Mouse (Mus musculus): ENCODE results near the gene Prune2. TPM values are rescaled to one million over a fixed set of nuclear protein-coding genes. Genes with fewer than 3 reads are reported as not detected.

Prune2 gene
- polyA plus RNA-seq, 1 experiment from 2014 or later, result 7.2 TPM

DNA sequence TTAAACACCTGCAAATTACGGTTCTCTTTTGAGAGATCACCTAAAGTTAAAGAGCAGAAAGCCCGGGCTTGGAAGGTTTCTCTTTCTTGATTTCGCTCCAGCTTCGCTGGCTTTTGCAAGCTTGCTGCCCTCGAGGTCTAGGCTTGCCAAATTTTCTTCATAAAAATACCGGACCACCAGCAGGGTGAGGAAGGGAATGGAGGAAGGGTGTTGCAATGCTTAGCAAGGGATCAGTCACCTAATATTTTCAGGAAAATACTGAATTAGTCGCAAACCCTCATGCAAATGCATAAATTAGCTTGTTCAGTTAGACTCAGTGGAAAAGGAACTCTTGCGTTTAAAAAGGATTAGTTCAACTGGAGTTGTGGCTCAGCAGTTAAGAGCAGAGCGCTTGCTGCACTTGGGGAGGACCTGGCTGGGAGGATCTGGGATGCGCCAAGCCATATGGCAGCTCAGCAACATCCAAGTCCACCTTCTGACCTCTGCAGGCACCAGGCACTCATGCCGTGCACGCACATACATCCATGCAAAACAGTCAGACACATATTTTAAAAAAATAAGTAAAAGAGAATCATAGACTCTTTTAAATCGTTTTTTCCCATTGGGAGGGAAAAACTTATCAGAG is 259.1 kb downstream of the Prune2 start:
- Histone ChIP-seq H3K9me3 (no peaks in the 10 kb centered on the region), H3K36me3 (no peaks in the 10 kb centered on the region), H3K27ac (replicated peaks) (no peak overlapping the region), H3K4me1 (no peaks in the 10 kb centered on the region), H3K9ac (no peak overlapping the region), H3K4me3 (no peak overlapping the region), H3K27me3 (replicated peaks) (no peaks in the 10 kb centered on the region), H3K4me2 (no peak overlapping the region)
- no peak for ATAC-seq (ENCODE audit: extremely low read depth, insufficient number of reproducible peaks, low FRiP score, low TSS enrichment)
- WGBS, result 78% methylated on average over 13 of the region's 13 CpGs

DNA sequence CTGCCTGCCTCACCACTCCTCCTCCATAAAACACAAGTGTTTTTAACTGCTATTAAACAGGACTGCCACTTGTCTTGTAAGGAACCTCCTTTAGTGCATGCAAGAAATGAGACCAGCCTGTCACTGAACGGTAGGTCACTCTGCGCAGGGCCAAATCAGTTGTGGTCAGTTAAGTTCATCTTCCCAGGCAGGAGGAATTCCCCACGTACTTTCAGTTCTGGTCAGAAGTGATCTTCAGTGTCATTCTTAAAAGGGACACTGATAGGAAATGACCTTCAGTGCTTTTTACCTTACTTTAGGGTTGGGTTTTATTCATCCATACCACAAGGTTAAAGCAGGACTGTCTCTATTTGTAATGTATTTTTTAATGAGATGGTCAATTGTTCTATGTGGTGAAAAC is 262.3 kb downstream of the Prune2 start:
- 68% methylated on average over 3 of the region's 3 CpGs for WGBS
- Histone ChIP-seq H3K4me2 (no peak overlapping the region), H3K27ac (replicated peaks) (no peak overlapping the region), H3K27me3 (replicated peaks) (no peaks in the 10 kb centered on the region), H3K9me3 (no peaks in the 10 kb centered on the region), H3K36me3 (no peaks in the 10 kb centered on the region), H3K4me3 (no peak overlapping the region), H3K9ac (no peak overlapping the region), H3K4me1 (0 out of 2 replicates have a peak, but pooled peaks cover 1% of the 10 kb centered on the region)
- no peak for ATAC-seq (ENCODE audit: extremely low read depth, insufficient number of reproducible peaks, low FRiP score, low TSS enrichment)

DNA sequence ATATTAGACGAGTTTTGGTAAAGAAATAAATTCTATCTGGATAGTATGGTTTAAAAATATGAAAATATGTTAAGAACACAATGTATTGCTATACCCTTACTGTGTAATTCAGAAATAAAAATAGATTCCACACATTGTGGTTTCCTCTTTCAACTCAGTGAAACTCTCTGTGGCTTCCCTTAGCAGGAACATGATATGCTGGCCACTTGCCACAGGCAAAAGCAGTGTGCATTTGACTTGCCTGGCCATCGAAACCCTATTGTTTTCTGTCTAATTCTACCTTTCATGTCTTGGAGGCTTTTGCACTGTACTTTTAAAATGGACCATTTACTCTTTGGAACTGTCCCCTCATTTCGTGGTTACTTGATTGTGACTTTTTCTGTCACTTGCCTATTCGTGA is 267.9 kb downstream of the Prune2 start:
- no peaks in the 10 kb centered on the region for H3K9me3 ChIP-seq
- no peak overlapping the region for H3K4me3 ChIP-seq
- no peak overlapping the region for H3K9ac ChIP-seq
- 71% methylated on average over 4 of the region's 4 CpGs for WGBS
- no peak overlapping the region for H3K27ac ChIP-seq (replicated peaks)
- no peak overlapping the region for H3K4me2 ChIP-seq
- H3K36me3 ChIP-seq, result no peaks in the 10 kb centered on the region
- H3K4me1 ChIP-seq, result 0 out of 2 replicates have a peak, but pooled peaks cover 5% of the 10 kb centered on the region
- no peaks in the 10 kb centered on the region for H3K27me3 ChIP-seq (replicated peaks)
- no peak for ATAC-seq (ENCODE audit: extremely low read depth, insufficient number of reproducible peaks, low FRiP score, low TSS enrichment)

DNA sequence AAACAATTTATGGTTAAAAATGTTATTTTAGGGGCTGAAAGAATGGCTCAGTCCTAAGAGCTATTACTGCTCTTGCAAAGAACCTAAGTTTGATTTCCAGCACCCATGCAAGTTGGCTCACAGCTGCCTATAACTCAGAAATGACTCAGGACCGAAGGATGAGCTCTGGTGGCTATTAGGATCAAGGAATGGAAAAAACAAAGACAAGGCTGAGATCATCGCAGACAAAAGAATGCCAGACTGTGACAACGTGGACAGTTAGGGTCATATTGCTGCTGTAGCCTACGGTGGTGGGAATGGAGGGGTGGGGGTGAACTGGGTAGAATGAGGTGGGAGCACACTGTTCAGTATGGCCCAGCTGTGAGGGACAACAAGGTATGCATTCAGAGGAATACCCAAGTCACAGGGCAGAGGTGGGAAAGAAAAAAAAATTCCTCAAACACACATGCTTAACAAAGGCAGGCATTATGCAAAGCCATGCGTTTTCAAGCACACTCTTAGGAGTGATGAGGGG is 269.7 kb downstream of the Prune2 start:
- H3K4me1 ChIP-seq, result peaks cover 10% of the 10 kb centered on the region
- no peaks in the 10 kb centered on the region for H3K9me3 ChIP-seq
- no peaks in the 10 kb centered on the region for H3K36me3 ChIP-seq
- H3K27ac ChIP-seq (replicated peaks), result no peak overlapping the region
- no peaks in the 10 kb centered on the region for H3K27me3 ChIP-seq (replicated peaks)
- H3K4me2 ChIP-seq, result no peak overlapping the region
- no peak overlapping the region for H3K9ac ChIP-seq
- ATAC-seq (ENCODE audit: extremely low read depth, insufficient number of reproducible peaks, low FRiP score, low TSS enrichment), result no peak
- no peak overlapping the region for H3K4me3 ChIP-seq
- 62% methylated on average over 5 of the region's 5 CpGs for WGBS

DNA sequence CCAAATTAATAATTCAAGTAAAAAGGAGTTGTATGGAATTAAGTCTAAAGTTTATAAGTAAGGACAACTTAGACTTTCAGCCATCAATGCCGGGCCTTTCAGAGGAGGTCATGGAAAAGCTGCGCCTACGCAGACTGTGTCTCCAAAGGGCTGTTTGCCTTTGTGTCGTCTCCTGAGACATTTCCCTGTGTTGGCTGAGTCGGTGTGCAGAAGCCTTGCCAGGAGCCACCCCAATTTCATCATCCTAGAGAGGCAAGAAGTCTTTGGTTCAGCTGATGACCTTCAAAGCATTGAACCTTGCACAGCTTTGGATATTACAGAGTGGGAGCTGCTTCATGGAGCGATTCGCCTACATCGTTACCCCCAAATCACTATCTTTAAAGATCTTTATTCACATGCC is 270.2 kb downstream of the Prune2 start:
- Histone ChIP-seq H3K36me3 (no peaks in the 10 kb centered on the region), H3K27me3 (replicated peaks) (no peaks in the 10 kb centered on the region), H3K4me3 (no peak overlapping the region), H3K4me1 (peaks cover 10% of the 10 kb centered on the region), H3K27ac (replicated peaks) (no peak overlapping the region), H3K9ac (no peak overlapping the region), H3K4me2 (no peak overlapping the region), H3K9me3 (no peaks in the 10 kb centered on the region)
- ATAC-seq (ENCODE audit: extremely low read depth, insufficient number of reproducible peaks, low FRiP score, low TSS enrichment), result no peak
- 73% methylated on average over 8 of the region's 8 CpGs for WGBS

DNA sequence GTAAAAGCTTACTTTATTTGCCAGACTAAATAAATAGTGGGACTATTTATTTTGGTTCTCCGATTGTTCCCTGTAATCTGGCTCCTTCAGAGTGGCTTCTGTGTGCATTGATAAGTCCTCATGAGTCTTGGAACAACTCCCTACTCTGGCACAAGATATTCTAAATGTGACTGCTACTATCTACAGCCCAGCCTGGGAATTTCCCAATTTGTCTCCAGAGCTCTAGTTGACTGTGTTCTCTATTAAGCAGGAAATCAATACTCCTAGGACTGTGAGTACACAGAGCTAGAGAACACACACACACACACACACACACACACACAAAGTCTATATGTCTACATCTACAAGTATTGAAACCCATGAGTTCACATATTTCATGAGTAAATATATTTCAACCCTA is 274.1 kb downstream of the Prune2 start:
- H3K4me2 ChIP-seq, result no peak overlapping the region
- H3K4me3 ChIP-seq, result no peak overlapping the region
- no peaks in the 10 kb centered on the region for H3K36me3 ChIP-seq
- no peaks in the 10 kb centered on the region for H3K27me3 ChIP-seq (replicated peaks)
- ATAC-seq (ENCODE audit: extremely low read depth, insufficient number of reproducible peaks, low FRiP score, low TSS enrichment), result no peak
- no peak overlapping the region for H3K27ac ChIP-seq (replicated peaks)
- peaks cover 5% of the 10 kb centered on the region for H3K4me1 ChIP-seq
- no peak overlapping the region for H3K9ac ChIP-seq
- no peaks in the 10 kb centered on the region for H3K9me3 ChIP-seq
- 38% methylated on average over 1 of the region's 1 CpGs for WGBS

DNA sequence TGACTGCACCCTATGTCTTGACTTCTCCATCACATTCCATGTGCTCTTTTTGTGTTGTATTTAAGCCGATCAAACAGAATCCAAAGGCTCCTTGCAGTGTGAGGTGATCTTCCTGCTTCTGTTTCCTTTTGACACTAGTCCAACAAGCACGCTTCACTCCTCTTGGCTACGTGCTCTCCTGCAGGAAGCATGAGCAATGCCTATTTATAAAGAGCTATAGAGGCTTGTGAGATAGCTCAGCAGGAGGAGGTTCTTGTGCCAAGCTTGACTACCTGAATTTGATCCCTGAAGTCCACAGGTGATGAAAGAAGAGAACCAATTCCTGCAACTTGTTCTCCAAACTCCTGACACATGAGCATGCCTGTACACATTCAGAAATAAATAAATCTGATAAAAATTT is 282.6 kb downstream of the Prune2 start:
- WGBS, result 38% methylated on average over 3 of the region's 3 CpGs
- Histone ChIP-seq H3K9ac (no peak overlapping the region), H3K36me3 (no peaks in the 10 kb centered on the region), H3K4me3 (no peak overlapping the region), H3K27me3 (replicated peaks) (no peaks in the 10 kb centered on the region), H3K27ac (replicated peaks) (no peak overlapping the region), H3K9me3 (no peaks in the 10 kb centered on the region), H3K4me1 (0 out of 2 replicates have a peak, but pooled peaks cover 4% of the 10 kb centered on the region), H3K4me2 (no peak overlapping the region)
- no peak for ATAC-seq (ENCODE audit: extremely low read depth, insufficient number of reproducible peaks, low FRiP score, low TSS enrichment)

DNA sequence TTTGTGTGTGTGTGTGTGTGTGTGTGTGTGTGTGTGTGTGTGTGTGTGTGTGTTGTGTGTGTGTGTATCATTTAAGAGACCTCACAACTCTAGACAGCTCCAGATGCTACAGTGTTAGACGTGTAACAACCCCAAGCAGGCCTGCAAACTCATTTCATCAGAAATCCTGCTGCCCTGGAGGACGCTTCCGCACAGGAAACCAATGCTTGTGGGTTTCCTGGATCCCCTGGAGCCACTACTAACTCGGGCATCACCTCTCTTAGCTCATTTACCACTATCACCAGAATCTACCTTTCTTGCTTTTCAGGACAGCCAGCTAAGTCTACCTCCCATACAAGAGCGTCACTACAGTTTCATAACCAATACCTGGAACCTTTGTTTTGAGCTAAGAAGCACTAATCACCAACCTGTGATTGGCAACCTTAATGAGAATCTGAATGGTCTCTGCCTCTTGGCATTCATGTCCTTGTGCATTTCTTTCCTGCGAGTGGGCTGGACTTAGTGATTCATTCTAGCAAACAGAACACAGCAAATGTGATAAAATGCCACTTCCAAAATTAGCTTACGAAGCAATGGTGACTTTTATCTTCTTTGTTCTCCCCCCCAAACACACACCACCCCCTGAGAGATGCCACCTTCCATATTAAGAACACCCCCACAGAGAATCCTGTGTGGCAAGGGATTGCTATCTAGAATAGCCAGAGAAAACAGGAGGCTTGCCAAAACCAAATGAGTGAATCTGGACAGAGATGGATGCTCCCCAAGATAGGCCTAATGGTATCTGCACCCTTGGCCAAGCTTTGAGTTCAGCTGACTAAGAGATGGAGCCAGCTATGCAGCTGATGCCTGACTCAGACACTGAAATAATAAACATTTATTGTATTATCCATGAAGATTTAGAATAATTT is 284.5 kb downstream of the Prune2 start:
- Histone ChIP-seq H3K27ac (replicated peaks) (no peak overlapping the region), H3K4me3 (no peak overlapping the region), H3K9me3 (no peaks in the 10 kb centered on the region), H3K36me3 (no peaks in the 10 kb centered on the region), H3K4me1 (0 out of 2 replicates have a peak, but pooled peaks cover 10% of the 10 kb centered on the region), H3K4me2 (no peak overlapping the region), H3K9ac (no peak overlapping the region), H3K27me3 (replicated peaks) (no peaks in the 10 kb centered on the region)
- ATAC-seq (ENCODE audit: extremely low read depth, insufficient number of reproducible peaks, low FRiP score, low TSS enrichment), result no peak
- 74% methylated on average over 7 of the region's 7 CpGs for WGBS

DNA sequence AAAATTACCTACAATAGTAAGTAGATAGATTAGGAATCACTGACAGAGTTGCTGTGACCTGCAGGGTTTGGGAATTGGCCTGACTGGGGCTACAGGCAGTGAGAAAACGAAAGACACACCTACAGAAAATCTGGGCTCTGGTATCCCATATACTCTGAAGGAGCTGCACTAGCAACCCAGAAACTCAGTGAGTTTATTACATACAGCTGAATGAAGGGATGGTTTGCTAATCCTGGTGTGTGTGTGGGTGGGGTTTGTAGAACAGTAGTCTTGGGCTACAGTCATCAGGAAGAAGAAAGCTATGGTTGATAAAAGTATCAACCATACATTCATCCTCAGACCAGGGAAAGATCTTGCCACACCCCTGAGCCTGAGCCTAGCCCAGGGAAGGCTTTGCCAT is 285.3 kb downstream of the Prune2 start:
- no peak overlapping the region for H3K4me2 ChIP-seq
- H3K4me1 ChIP-seq, result 0 out of 2 replicates have a peak, but pooled peaks cover 10% of the 10 kb centered on the region
- H3K4me3 ChIP-seq, result no peak overlapping the region
- no peaks in the 10 kb centered on the region for H3K9me3 ChIP-seq
- H3K9ac ChIP-seq, result no peak overlapping the region
- no peak for ATAC-seq (ENCODE audit: extremely low read depth, insufficient number of reproducible peaks, low FRiP score, low TSS enrichment)
- no peaks in the 10 kb centered on the region for H3K36me3 ChIP-seq
- H3K27ac ChIP-seq (replicated peaks), result no peak overlapping the region
- H3K27me3 ChIP-seq (replicated peaks), result no peaks in the 10 kb centered on the region
- WGBS, result 73% methylated on average over 1 of the region's 1 CpGs

DNA sequence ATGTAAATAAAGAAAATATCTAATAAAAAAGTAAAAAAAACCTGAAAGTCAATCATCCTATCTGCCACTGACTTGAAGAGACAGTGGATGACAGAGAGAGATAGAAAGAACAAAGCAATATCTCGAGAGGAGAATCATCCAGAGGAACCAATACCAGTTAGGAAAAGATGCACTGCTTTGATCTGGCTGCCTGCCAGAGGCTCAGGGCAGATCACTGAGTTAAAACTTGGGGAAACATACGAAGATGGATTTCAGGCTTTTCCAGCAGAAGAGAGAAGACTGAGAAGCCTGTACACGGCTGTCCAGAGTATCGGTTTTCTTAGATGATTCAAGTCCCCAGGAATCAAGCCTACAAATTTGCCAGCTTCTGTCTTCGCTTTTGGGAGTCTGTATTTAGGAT is 287.0 kb downstream of the Prune2 start:
- 69% methylated on average over 5 of the region's 5 CpGs for WGBS
- H3K36me3 ChIP-seq, result no peaks in the 10 kb centered on the region
- ATAC-seq (ENCODE audit: extremely low read depth, insufficient number of reproducible peaks, low FRiP score, low TSS enrichment), result no peak
- H3K27me3 ChIP-seq (replicated peaks), result no peaks in the 10 kb centered on the region
- H3K4me1 ChIP-seq, result 0 out of 2 replicates have a peak, but pooled peaks cover 10% of the 10 kb centered on the region
- no peaks in the 10 kb centered on the region for H3K9me3 ChIP-seq
- H3K4me2 ChIP-seq, result no peak overlapping the region
- H3K4me3 ChIP-seq, result no peak overlapping the region
- H3K9ac ChIP-seq, result no peak overlapping the region
- H3K27ac ChIP-seq (replicated peaks), result no peak overlapping the region

DNA sequence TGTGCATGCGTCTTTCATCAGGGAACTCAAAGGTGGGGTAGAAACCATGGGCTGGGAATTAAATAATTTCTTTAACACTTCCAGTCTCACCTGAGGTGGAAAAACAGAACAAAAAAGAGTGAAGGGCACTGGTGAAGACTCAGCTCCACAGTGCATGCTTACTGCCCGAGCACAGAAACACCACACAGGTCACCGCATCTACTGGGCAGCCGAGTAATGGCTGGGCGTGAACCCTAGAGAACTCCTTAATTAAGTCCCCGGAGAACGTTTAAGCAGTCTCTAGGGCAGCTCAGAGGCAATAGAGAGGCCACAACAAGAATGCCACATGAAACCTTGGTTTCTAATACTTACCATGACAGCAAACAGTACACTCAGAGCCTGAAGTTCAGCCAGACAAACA is 288.6 kb downstream of the Prune2 start:
- no peaks in the 10 kb centered on the region for H3K27me3 ChIP-seq (replicated peaks)
- 81% methylated on average over 7 of the region's 7 CpGs for WGBS
- no peaks in the 10 kb centered on the region for H3K9me3 ChIP-seq
- H3K9ac ChIP-seq, result no peak overlapping the region
- no peak overlapping the region for H3K4me3 ChIP-seq
- no peaks in the 10 kb centered on the region for H3K36me3 ChIP-seq
- no peak overlapping the region for H3K27ac ChIP-seq (replicated peaks)
- H3K4me2 ChIP-seq, result no peak overlapping the region
- no peak for ATAC-seq (ENCODE audit: extremely low read depth, insufficient number of reproducible peaks, low FRiP score, low TSS enrichment)
- H3K4me1 ChIP-seq, result peaks cover 13% of the 10 kb centered on the region; the same call in 1 of the 2 replicates

All from heart, embryonic 13.5 days (tissue).